Mouse (Mus musculus): ENCODE results near the gene Col18a1.

GRCm38 (mm10) chr10:77125078-77125731, 41.1 kb downstream of the Col18a1 start:
- no peak for TF ChIP-seq EP300 (IDR thresholded peaks at IDR 0.05; ENCODE audit: low read depth)
- TF ChIP-seq CTCF (IDR thresholded peaks at IDR 0.05; ENCODE audit: low read depth), result no peak

Data from liver, postnatal 0 days (tissue).